Mouse (Mus musculus) left cerebral cortex, adult 18-20 months (tissue): ENCODE data around the gene Gpr15. TPM values are rescaled to one million over a fixed set of nuclear protein-coding genes. Genes with fewer than 3 reads are reported as not detected.
A peak's percentile ranks its signal among the peaks of the same experiment; 100 is the strongest.

ENCODE experiments used
- DNase-seq, 2 experiments: peaks; one replicate each; pipeline ENCODE4 v3.0.0; 2021 to 2022; ENCODE audit warnings: low spot score in 2 of 2, mixed read lengths in 1 of 2
- microRNA-seq, 2 experiments: library from miRNA; unstranded; fragments of <30 nt; microRNA quantifications; one replicate each; pipeline ENCODE4 v1.2.0; 2021
- total RNA-seq, 2 experiments: library from RNA; stranded (reverse); gene quantifications; 2 replicates each; pipeline ENCODE4 v1.2.3; 2021

Gpr15 gene
- total RNA-seq, 2 experiments from 2014 or later, result not detected

- no peak for DNase-seq
These were observed 46.5 kb downstream of the Gpr15 start for GRCm38 (mm10) chr16:58672396-58672795.

GRCm38 (mm10) chr16:58671212-58671985 is 47.5 kb downstream of the Gpr15 start:
- no peak for DNase-seq

DNA sequence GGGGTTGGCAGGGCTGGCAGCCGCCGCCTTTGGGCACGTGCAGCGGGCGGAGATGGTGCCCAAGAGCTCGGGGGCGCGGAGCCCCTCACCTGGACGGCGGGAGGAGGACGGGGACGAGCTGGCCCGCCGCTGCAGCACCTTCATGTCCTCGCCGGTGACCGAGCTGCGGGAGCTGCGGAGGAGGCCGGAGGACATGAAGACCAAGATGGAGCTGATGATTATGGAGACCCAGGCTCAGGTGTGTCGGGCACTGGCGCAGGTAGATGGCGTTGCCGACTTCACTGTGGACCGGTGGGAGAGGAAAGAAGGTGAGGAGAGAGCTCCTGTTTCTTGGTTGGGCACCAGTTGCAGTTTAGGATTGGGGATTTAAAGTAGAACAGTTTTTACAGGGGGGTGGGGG is 48.2 kb downstream of the Gpr15 start:
- DNase-seq, result no peak

GRCm38 (mm10) chr16:58669917-58670630 is 48.8 kb downstream of the Gpr15 start, which contains the start of gene Cpox:
Cpox (plus strand) TSS chr16:58670292.
- DNase-seq, result peak; percentile 72 to 88

- DNase-seq, result no peak
These were observed 49.6 kb downstream of the Gpr15 start for GRCm38 (mm10) chr16:58669264-58669663.

- no peak for DNase-seq
These were observed 50.3 kb downstream of the Gpr15 start for GRCm38 (mm10) chr16:58668586-58668985.

Small RNA genes lying within 50 kb of the gene (microRNA-seq; reads per million reads assigned to microRNA genes)
- 0 reads per million in 2 experiments for gene Gm27564

Other genes with a start within 250 kb of the Gpr15 start
- gene St3gal6, start 194.8 kb downstream of the Gpr15 start, total RNA-seq, result 10 to 100 TPM; 22.4 to 25.8 TPM
- not detected for gene Gm813, start 102.1 kb downstream of the Gpr15 start, total RNA-seq
- gene E330017A01Rik, start 80.3 kb downstream of the Gpr15 start, total RNA-seq, result not detected
- gene Cpox, start 48.8 kb downstream of the Gpr15 start, total RNA-seq, result 10 to 100 TPM; 38.9 to 40.6 TPM
- 100 to 1,000 TPM in 1 of 2 experiments, 10 to 100 TPM in 1; 95.6 to 108 TPM for gene Cldnd1, start 8.8 kb upstream of the Gpr15 start, total RNA-seq
- not detected for gene Olfr172, start 44.1 kb upstream of the Gpr15 start, total RNA-seq
- gene Olfr173, start 81.2 kb upstream of the Gpr15 start, total RNA-seq, result not detected
- gene Olfr175-ps1, start 107.7 kb upstream of the Gpr15 start, total RNA-seq, result not detected
- not detected for gene Olfr177, start 155.7 kb upstream of the Gpr15 start, total RNA-seq
- not detected for gene Olfr178, start 173.0 kb upstream of the Gpr15 start, total RNA-seq
- gene Olfr181, start 209.7 kb upstream of the Gpr15 start, total RNA-seq, result not detected
- gene Olfr180, start 210.3 kb upstream of the Gpr15 start, total RNA-seq, result not detected